Mouse (Mus musculus) left cerebral cortex, adult 18-20 months (tissue): ENCODE measurements around the gene Ssbp2. TPM values are rescaled to one million over a fixed set of nuclear protein-coding genes. Genes with fewer than 3 reads are reported as not detected.

Experiments
- DNase-seq, 2 experiments: peaks; one replicate each; pipeline ENCODE4 v3.0.0; 2021 to 2022; ENCODE audit warnings: low spot score in 2 of 2, mixed read lengths in 1 of 2
- total RNA-seq, 2 experiments: library from RNA; stranded (reverse); gene quantifications; 2 replicates each; pipeline ENCODE4 v1.2.3; 2021

Gene Ssbp2
- total RNA-seq, 2 experiments from 2014 or later, result 147 to 148 TPM

DNA sequence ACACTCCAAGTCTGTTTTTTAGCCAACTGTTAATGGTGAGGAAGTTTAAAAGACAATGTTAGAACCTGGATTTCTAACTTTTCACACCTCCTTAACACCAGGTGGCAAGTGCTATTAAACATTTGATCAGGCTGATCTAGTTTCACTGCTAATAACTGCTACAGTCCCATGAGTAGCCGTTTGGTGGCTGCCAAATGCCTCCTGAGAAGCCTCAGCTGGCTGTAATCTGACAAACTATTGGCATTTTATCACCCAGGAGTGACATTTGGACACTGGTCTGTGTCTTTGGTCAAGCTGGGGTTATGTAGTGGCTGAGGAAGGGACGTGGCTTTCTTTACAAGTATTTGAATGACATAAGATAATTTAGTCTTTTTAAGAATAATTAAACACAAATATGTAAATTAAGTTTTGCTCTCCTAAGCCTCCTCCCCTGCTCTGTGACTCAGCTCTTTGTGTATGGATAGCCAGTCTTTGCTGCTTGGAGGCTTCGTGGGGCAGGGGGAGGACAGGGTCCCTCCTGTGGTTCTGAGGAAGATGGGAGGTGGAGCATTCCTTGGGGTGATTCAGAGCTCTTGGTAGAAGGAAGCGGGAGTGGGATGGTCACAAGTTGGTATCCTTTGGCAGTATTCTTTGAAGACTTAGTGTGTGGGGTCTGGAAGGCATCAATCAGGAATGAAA lies 60.1 kb downstream of the Ssbp2 start:
- no peak for DNase-seq

DNA sequence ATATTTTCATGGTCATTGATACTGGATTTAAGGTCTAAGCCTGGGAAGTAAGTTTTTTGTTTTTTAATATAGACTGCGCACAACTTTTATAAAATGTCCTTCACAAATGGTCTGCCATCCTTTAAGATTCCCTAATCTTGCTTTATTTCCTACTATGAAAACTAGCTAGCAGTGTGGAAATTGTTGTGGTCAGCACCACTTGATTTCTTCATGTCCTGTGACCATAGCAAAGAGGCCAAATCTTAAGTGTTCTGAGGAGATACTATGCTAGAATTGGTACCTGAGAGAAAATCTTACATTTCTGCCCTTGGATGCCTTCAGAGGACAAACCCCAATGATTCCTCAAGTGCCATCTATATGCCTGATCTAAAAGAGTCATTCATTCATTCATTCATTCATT lies 60.9 kb downstream of the Ssbp2 start:
- no peak for DNase-seq

DNA sequence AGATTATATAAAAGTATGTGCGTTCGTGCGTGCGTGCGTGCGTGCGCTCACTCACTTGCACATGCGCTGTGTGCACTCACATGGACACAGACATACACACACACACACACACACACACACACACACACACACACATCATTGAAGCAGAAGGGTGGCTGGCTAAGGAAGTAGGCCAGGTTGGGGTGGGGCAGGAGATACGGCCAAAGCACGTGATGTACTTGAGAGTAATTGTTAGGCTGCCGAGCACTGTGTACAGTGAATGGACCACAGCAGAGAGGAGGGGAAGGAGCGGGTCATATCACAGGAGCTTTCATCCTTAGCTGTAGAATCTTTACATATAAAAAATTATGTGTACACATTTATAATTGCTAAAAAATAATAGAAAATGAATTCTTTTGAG lies 66.0 kb downstream of the Ssbp2 start:
- DNase-seq, result no peak

DNA sequence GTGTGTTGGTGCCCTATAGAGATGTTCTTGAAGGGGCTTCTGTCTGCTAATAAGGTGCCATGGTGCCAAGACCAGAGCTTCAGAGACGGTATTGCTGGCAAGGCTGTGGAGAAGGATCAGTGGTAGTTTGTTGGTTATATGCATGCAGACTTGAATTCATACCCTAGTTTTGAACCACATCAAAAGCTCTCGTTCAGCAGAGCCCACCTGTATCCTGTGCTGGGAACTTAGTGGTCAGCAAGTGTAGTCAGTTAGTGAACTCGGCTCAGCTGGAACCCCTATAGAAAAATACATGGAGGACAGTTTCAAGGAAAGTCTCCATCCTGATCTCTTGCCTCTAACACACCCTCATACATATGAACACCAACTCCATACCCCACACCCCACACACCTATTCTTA lies 69.7 kb downstream of the Ssbp2 start:
- no peak for DNase-seq

DNA sequence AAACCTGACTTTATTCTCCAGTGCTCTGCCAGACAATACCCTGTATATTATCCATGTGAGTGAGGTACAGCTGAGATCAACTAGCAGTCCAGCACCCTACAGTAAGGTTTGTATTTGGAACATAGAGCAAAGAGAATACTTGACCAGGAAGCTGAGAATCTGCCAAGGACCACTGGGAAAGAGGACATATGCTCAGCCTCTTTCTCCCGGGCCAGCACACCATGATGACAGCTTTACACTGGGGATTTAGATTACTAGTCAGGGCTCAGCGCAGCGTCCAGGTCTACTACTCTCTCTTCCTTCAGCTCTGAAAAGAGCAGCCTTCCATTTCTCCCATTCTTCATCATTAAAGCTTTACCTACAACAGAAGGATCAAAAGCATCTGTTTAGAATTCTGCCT lies 76.6 kb downstream of the Ssbp2 start:
- no peak for DNase-seq

DNA sequence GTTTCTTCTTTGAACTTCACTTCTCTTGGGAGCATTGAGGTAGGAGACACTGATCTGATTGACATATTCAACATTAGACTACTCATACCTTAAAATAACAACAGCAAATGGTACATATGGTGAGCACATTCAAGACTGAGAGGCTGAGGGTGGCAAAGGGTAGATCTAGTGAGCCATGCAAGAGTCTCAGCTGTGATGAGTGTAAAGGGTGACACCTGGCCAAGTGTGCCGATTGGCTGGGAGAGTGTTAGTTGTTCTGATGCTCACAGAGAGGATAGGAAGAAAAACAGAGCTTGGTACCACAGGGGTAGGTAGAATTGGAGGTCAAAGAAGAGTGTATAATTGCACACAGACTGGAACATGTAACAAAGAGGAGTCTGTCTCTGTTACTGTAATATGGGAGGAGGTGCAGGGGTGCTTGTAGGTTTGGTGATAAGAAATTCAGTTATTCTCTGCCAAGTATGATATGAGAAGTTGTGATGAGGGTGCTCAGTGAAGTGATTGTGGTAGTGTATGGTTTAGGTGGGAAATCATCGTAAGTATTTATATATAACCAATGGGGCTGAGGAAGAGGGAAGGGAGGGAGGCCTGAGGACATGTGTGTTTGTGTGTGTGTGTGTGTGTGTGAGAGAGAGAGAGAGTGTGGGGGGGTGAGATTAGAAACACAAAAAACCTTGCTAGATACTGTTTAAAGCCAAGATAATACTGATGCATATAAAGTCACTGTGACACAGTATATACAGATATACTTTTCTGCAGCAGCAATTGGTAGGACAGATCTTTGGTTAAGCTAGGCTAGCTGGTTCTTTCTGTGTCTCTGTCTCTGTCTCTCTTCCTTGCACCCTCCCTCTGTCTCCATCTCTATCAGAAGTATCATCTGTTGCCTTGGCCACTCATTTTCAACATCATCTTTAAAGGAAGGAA lies 80.3 kb downstream of the Ssbp2 start:
- DNase-seq, result no peak

DNA sequence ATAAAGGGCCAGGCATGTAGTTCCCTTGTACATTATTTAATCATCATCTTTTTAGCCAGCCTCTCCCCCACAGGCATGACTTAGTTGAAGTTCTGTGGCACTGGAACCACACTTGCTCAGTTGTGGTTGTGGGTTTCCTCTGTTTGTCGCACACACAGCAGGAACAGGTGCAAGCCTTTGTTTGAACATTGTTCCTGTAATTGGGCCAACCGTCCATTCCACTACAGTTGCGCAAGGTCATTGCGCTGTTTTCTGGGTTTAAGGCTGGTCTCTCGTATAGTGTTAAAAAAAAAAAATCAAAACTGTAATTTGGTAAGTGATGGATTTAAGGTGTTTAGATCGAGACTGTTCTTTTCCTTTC lies 81.0 kb downstream of the Ssbp2 start:
- no peak for DNase-seq

DNA sequence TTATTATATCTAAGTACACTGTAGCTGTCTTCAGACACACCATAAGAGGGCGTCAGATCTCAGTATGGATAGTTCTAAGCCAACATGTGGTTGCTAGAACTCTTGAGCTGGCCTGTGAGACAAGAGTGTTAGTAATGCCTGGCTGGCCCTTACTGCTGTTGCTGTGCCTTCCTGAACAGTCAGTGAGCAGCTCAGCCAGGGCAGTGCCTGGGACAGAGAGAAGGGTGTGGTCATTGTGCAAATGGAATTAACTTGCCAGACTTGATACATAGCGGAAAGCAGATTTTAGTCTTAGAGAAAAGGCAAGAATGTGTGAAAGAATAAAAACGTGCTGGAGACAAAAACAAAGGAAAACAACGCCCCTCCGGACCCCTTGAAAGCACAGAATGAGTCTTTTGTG lies 83.5 kb downstream of the Ssbp2 start:
- DNase-seq, result no peak

DNA sequence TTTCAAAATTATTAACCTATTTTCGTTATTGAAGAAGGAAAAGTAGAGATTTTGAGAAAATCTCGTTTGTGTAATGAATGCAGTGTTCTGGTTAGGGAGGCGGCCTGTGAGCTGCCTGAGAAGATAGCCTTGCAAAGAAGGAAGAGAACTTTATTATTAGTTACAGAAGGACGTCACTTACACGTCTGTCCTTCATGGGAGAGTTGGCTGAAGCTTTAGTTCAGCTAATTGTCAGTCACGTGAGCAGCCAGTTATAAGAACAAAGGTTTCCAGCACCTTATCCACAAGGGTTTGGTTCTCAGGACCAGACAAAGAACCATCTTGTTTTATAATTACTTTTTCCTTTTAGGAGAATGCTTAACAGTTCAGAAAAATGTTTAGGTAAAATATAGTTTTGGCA lies 104.0 kb downstream of the Ssbp2 start:
- no peak for DNase-seq

DNA sequence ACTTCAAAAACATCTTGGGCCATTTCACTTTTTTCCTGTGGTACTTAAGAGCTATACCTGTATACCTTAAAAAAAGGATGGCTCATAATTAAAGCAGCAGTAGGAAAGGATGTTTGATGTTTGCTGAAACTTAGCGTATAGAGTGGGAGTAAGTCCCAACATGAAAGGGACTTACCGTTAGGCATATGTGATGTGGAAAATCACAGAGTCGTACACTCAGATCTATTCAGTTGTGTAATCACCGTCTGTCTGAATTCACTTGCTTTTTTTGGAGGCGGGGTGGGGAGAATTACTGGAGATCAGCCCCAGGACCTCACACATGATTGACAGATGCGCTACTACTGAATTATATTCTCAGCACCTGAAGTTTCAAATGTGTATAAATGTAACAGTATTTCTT lies 104.7 kb downstream of the Ssbp2 start:
- no peak for DNase-seq

DNA sequence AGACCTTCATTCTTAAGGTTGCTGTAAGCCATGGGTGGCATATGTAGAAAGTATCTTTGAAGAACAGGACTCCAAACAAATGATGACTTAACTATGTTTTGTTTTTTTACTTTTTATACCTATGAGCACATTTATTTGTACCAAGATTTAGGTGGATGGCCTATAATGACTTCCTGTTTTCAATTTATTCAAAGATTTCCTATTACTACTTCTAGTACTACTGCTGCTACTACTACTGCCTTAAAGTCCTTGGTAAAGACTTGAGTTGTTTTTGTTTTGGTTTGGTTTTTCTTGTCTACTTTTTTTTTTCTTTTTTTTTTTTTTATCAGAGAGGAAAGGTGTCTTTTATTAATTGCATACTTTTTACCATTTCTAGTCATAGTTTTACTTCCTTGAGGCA lies 121.4 kb downstream of the Ssbp2 start:
- DNase-seq, result no peak

DNA sequence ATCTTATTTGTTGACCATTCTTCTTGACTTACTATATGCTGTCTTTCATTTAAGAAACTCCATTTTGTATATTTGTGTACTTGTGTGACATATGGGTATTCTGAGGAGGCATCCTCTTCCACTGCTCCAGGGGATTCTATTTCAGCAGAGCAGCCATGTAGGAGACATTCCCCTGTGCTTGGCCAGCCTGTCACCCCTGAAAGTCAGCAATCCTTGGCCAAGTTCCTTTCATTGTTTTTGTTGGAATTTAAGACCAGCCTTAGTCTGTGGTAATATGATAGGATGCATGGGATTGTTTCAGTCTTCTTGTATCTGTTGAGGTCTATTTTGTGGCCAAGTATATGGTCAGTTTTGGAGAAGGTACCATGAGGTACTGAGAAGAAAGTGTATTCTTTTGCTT lies 122.1 kb downstream of the Ssbp2 start:
- DNase-seq, result no peak

DNA sequence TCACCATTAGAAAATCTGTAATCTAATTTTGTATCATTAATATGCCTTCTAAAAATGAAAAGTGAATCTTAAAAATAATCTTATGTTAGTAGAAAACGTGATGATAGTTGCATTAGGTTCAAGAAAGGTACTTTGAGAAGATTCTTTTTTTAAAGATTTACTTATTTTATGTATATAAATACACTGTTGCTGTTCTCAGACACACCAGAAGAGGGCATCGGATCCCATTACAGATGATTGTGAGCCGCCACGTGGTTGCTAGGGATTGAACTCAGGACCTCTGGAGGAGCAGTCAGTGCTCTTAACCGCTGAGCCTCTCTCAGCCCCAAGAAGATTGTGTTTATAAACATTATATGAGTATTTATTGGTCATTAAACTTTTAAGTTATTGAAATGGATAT lies 126.3 kb downstream of the Ssbp2 start:
- no peak for DNase-seq

DNA sequence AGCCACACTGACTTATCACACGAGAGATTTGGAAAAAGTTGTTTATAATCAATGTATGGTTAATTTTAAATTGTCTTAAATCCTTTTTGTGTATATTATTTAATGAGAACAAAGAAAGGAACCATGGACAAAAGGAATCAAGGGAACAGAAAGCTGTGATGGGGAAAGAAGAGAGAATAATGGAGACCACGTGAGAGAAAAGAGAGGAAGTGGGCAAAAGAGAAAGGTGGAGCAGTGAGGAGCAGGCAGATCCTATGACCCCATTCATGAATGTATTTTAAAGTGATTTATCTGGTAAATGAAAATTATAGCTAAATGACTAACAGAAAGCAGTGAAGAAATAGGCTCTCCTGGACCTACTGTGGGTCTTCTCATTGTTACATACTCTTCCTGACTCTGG lies 128.4 kb downstream of the Ssbp2 start:
- no peak for DNase-seq

DNA sequence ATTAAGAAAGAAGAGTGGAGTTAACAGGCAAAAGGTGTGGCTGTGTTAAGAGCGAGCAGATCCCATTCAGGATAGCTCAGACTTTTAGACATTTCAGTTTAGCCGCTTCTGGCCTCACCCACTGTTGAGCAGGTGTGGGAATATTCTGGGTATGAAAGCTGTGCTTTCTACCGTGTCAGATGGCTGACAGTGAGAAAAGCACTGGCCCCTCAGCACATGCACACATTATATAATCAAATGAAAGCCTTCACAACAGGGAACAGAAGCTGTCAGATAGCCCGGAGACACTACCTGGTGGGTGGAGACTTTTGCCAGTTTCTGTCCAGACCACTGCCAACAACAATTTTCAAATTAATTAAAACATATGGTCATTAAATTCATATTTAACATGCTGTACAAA lies 131.8 kb downstream of the Ssbp2 start:
- DNase-seq, result no peak

DNA sequence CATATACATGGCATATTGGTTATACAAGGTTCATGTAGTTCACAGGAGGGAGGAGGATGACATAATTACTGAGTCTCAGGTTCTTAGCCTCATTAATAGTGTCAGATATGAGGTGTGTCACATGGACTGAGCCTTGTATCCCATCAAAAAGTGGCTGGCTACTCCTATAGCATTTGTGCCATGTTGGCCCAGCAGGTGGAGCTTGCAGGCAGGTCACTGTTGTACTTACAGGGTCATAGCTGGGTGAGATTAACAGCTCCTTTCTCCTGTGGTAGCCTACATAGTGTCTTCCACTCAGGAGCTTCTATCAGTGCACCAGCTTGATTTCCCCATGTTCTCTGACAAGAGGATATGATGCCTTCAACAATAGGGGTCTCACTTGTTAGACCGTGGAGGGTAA lies 135.2 kb downstream of the Ssbp2 start:
- no peak for DNase-seq

DNA sequence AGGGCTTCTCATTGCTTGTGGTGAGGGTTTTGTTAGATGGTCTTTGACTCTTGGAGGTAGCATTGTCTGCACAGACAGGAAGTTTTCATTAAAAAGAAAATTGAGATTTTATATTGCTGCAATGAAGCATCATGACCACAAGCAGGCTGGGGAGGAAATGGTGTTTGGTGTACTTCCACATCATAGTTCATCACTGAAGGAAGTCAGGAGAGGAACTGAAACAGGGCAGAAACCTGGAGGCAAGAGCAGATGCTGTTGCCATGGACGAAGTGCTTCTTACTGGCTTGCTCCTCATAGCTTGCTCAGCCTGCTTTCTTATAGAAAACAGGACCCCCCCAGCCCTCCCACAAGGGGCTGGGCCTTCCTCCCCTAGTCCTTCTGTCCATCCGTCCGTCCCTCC lies 139.5 kb downstream of the Ssbp2 start:
- DNase-seq, result no peak

DNA sequence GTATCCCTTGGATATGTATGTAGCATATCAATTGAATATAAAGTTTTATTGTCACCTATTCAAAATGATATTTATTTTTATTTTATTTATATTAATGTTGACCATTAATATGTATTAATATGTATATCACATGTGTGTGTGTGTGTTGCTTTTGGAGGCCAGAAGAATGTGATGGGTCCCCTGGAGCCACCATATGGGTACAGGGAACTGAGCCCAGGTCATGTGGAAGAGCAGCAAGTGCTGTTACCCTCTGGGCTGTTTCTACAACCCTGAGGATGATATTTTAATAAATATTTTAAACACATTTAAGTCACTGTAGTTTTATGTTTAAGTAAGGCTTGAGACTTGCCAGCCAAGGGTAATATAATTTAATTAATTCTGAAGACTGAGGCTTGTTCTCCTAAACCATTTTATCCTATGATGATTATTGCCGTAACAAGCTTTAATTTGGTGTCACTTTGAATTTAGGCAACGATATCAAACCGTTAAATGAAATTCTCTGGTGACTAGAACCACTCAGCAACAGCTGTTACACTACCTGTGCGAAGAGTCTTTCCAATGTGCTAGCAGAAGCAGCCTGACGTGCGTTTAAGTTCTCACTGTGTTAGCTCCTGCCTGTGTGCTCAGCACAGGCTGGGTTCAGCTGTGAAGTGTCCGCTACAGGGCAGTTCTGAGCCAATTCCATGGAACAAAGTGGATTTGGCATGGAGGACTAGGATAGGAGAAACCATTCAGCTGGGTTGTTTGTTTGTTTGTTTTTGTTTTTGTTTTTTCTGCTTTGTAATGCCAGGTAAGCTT lies 145.2 kb downstream of the Ssbp2 start:
- no peak for DNase-seq

DNA sequence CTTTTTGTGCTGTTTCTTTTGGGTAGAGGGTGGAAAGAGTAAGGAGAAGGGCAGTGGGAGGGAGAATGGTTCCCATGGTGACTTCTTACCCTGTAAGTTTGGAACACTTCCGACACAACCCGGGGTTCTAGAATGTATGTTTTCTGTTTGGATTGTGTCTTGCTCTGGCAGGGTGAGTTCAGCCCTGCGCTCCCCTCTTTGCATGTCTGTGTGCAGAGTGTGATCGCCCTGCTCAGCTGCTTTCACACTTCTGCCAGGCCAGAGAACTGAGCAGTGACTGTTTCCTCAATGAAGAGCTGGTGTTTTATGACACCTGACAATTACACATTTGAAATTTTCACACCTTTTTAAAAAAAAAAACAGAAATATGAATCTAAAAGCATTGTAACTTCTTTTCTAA lies 150.5 kb downstream of the Ssbp2 start:
- no peak for DNase-seq

DNA sequence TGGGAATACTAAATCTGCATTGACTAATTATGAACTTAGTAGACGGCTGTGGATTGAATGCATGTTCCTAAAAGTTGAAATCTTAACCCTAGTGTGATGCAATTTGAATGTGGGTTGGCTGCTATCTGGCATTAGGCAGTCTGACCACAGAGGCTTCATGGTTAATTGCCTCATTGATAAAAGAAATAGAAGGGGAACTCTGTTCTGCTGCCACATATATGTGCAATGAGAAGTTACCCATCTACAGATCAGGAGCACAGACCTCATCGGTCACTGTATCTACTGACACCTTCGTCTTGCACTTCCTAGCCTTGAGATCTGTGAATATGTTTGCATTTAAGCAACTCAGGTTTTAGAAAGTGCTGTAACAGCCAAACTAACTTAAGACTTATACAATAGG lies 151.8 kb downstream of the Ssbp2 start:
- no peak for DNase-seq

DNA sequence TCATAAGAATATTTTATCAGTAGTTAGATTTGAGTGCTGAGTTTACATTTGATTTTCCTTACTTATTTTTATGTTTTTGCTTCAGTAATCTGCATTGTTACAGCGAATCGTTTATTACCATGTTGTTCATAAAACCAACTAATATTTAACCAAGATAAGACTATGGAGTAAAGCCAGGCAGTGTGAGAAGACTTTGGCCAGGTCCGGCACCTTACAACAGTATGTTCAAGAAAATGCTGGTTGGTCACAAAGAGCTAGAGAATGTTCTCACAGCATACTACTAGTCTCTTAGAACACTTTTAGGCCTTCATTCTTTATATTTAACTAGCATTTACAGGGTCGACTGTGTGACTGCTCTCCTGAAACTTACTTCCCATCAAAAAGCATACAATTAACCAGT lies 152.5 kb downstream of the Ssbp2 start:
- no peak for DNase-seq

DNA sequence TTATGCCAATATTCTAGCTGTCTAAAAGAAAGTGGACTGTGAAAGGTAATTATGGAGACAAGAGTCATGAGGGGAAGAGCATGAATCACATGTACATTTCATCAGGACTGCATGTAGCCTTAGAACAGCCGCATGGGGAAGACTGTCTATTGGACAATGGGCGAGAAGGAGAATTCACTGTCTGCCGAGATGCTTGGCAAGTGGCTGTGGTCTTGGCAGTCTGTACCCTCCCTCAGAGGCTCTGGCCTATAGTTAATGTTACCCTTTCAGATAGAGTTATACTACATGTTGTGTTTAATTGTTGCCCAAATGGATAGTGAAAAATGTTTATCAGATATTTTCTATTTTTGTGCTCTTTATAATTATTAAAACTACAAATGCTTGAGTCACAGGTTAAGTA lies 156.0 kb downstream of the Ssbp2 start:
- DNase-seq, result no peak
